Comparison of ENCODE assay signal across 8 mouse cellular contexts in the genomic region with DNA sequence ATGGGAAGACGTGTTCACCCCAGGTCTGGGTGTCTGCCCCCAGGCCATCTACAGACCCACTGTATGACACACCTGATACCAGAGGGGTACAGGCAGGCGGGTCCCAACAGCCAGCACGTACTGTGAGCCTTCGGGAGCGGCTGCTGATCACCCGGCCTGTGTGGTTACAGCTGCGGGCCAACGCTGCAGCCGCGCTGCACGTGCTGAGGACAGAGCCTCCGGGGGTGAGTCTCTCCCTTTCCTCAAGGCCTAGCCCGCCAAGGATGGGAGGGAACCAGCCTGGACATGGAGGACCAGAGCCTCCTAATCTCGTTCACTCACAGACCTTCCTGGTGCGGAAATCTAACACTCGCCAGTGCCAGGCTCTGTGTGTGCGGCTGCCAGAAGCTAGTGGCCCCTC. TPM values are rescaled to one million over a fixed set of nuclear protein-coding genes. Genes with fewer than 3 reads are reported as not detected.
A peak's percentile ranks its signal among the peaks of the same experiment; 100 is the strongest.
DNase-seq lines count a peak whose midpoint lies in the region; ATAC-seq and TF ChIP-seq lines count a peak whose summit lies in the region.

No protein-coding gene starts in this region.

- H3K4me2 ChIP-seq in forebrain, embryonic 14.5 days (ENCODE audit: low read length) = no peak overlapping the region
- H3K4me2 ChIP-seq in stomach, postnatal 0 days (replicated peaks; ENCODE audit: low read depth) = peak overlapping the region; percentile 63

- no peaks in the 10 kb centered on the region for H3K79me2 ChIP-seq in liver, adult 2 months (ENCODE audit: control insufficient read depth, insufficient read depth, low read length)

- 4% methylated on average over 16 of the region's 17 CpGs for WGBS in forebrain, embryonic 14.5 days
- WGBS in liver, adult 2 months = 30% methylated on average over 17 of the region's 17 CpGs
- 5% methylated on average over 17 of the region's 17 CpGs for WGBS in stomach, postnatal 0 days

- H3K27ac ChIP-seq in forebrain, embryonic 14.5 days (ENCODE audit: low read depth, low read length) = no peak overlapping the region
- H3K27ac ChIP-seq in liver, adult 2 months (replicated peaks; ENCODE audit: insufficient read depth, low read depth, low read length) = no peak overlapping the region
- H3K27ac ChIP-seq in stomach, postnatal 0 days (replicated peaks) = peak overlapping the region; percentile 65

- no peaks in the 10 kb centered on the region for H3K4me1 ChIP-seq in forebrain, embryonic 14.5 days (ENCODE audit: control insufficient read depth, insufficient read depth, low read length)
- no peaks in the 10 kb centered on the region for H3K4me1 ChIP-seq in liver, adult 2 months (ENCODE audit: control insufficient read depth, insufficient read depth, low read length)
- no peaks in the 10 kb centered on the region; the same call in 1 of the 2 replicates for H3K4me1 ChIP-seq in stomach, postnatal 0 days (replicated peaks; ENCODE audit: control insufficient read depth, insufficient read depth)

- no peaks in the 10 kb centered on the region for H3K9me3 ChIP-seq in forebrain, embryonic 14.5 days (replicated peaks; ENCODE audit: control insufficient read depth, low read length)
- no peaks in the 10 kb centered on the region for H3K9me3 ChIP-seq in stomach, postnatal 0 days (ENCODE audit: control insufficient read depth, low read length)

- H3K36me3 ChIP-seq in forebrain, embryonic 14.5 days (ENCODE audit: control insufficient read depth, insufficient read depth, low read length) = peaks cover 31% of the 10 kb centered on the region
- peaks cover 2% of the 10 kb centered on the region; the same call in 1 of the 2 replicates for H3K36me3 ChIP-seq in liver, adult 2 months (ENCODE audit: control insufficient read depth, insufficient read depth, low read length)
- H3K36me3 ChIP-seq in stomach, postnatal 0 days (ENCODE audit: control insufficient read depth, insufficient read depth, low read length) = peaks cover 6% of the 10 kb centered on the region

- no peak for TF ChIP-seq EP300 in stomach, postnatal 0 days (optimal IDR thresholded peaks at IDR 0.05)

- H3K27me3 ChIP-seq in forebrain, embryonic 14.5 days (replicated peaks; ENCODE audit: control insufficient read depth, insufficient read depth, low read length) = peaks cover 33% of the 10 kb centered on the region
- no peaks in the 10 kb centered on the region for H3K27me3 ChIP-seq in liver, adult 2 months (ENCODE audit: control insufficient read depth, insufficient read depth, low read length)
- no peaks in the 10 kb centered on the region for H3K27me3 ChIP-seq in stomach, postnatal 0 days (ENCODE audit: control insufficient read depth, insufficient read depth, low read length)

- TF ChIP-seq CTCF in liver, adult 2 months (IDR thresholded peaks at IDR 0.05; ENCODE audit: low read depth, low read length) = no peak
- no peak for TF ChIP-seq CTCF in stomach, postnatal 0 days (IDR thresholded peaks at IDR 0.05; ENCODE audit: low read depth)

- H3K9ac ChIP-seq in forebrain, embryonic 14.5 days (ENCODE audit: low read length) = peak overlapping the region; percentile 8; the same call in 1 of the 2 replicates
- H3K9ac ChIP-seq in liver, adult 2 months (ENCODE audit: low read depth, low read length) = 0 out of 2 replicates have a peak overlapping the region, but pooled peaks have one; percentile 10
- H3K9ac ChIP-seq in stomach, postnatal 0 days (ENCODE audit: low read length) = peak overlapping the region; percentile 49

- ATAC-seq in forebrain, embryonic 14.5 days = no peak
- ATAC-seq in stomach, postnatal 0 days (ENCODE audit: low FRiP score, low TSS enrichment) = peak; percentile 33

- no peak for TF ChIP-seq POLR2A in liver, adult 2 months (IDR thresholded peaks at IDR 0.05; ENCODE audit: extremely low read depth, insufficient read depth, low read length)

- peak; percentile 64 for DNase-seq in embryo, embryonic 10 days (ENCODE audit: low spot score)
- DNase-seq in embryo, embryonic 9.5 days (ENCODE audit: extremely low spot score) = no peak
- peak; percentile 51 for DNase-seq in 416B (ENCODE audit: low read depth)
- no peak for DNase-seq in forebrain, embryonic 14.5 days (ENCODE audit: low spot score)
- DNase-seq in liver, adult 2 months (ENCODE audit: extremely low read depth, low read depth, low spot score) = no peak
- DNase-seq in stomach, postnatal 0 days (ENCODE audit: low spot score) = peak; percentile 61
- DNase-seq in thymus, postnatal 10 days (ENCODE audit: low spot score in 2 of 2) = no peak
- no peak for DNase-seq in T-cell, adult 2 months (ENCODE audit: low spot score)

- H3K4me3 ChIP-seq in forebrain, embryonic 14.5 days (ENCODE audit: low read depth, low read length) = no peak overlapping the region
- H3K4me3 ChIP-seq in liver, adult 2 months (ENCODE audit: insufficient read depth, low read depth, low read length) = peak overlapping the region; percentile 22; the same call in 1 of the 2 replicates
- H3K4me3 ChIP-seq in stomach, postnatal 0 days (ENCODE audit: low read depth, low read length) = peak overlapping the region; percentile 35

RNA-seq across cellular contexts. Expression of gene Rin1, which starts 0.8 kb away (rescaled TPM):
- polyA plus RNA-seq in forebrain, embryonic 14.5 days (2014; fragmentation: Nextera tagmentation; extraction: Ambion mirVana) = 1.3 and 1.4 TPM in 2 replicates
- total RNA-seq in liver, adult 2 months (2014; rRNA removed) = 0.09 and 0.20 TPM in 2 replicates
- polyA plus RNA-seq in liver, adult 2 months (2012; rRNA removed) = 0.40 and 0.78 TPM in 2 replicates
- polyA plus RNA-seq in stomach, postnatal 0 days (2015; fragmentation: Nextera tagmentation; extraction: Ambion mirVana) = 2.6 TPM in 2 replicates

RNA-seq across cellular contexts. Expression of gene Brms1, which starts 9.9 kb away (rescaled TPM):
- polyA plus RNA-seq in forebrain, embryonic 14.5 days (2014; fragmentation: Nextera tagmentation; extraction: Ambion mirVana) = 56.2 and 56.8 TPM in 2 replicates
- total RNA-seq in liver, adult 2 months (2014; rRNA removed) = 13.2 and 13.8 TPM in 2 replicates
- 22.6 TPM in 2 replicates for polyA plus RNA-seq in liver, adult 2 months (2012; rRNA removed)
- 42.3 and 45.6 TPM in 2 replicates for polyA plus RNA-seq in stomach, postnatal 0 days (2015; fragmentation: Nextera tagmentation; extraction: Ambion mirVana)

RNA-seq across cellular contexts. Expression of gene AC124502.3, which starts 12.3 kb away (rescaled TPM):
- polyA plus RNA-seq in forebrain, embryonic 14.5 days (2014; fragmentation: Nextera tagmentation; extraction: Ambion mirVana) = 1.2 and 1.7 TPM in 2 replicates
- total RNA-seq in liver, adult 2 months (2014; rRNA removed) = 2.1 and 3.7 TPM in 2 replicates
- 0.07 and 0.09 TPM in 2 replicates for polyA plus RNA-seq in liver, adult 2 months (2012; rRNA removed)
- 0.24 and 1.1 TPM in 2 replicates for polyA plus RNA-seq in stomach, postnatal 0 days (2015; fragmentation: Nextera tagmentation; extraction: Ambion mirVana)

RNA-seq across cellular contexts. Expression of gene B4gat1, which starts 12.4 kb away (rescaled TPM):
- 45.4 and 55.1 TPM in 2 replicates for polyA plus RNA-seq in forebrain, embryonic 14.5 days (2014; fragmentation: Nextera tagmentation; extraction: Ambion mirVana)
- 11.8 and 13.2 TPM in 2 replicates for total RNA-seq in liver, adult 2 months (2014; rRNA removed)
- 20.1 and 20.4 TPM in 2 replicates for polyA plus RNA-seq in liver, adult 2 months (2012; rRNA removed)
- polyA plus RNA-seq in stomach, postnatal 0 days (2015; fragmentation: Nextera tagmentation; extraction: Ambion mirVana) = 22.3 and 23.6 TPM in 2 replicates

RNA-seq across cellular contexts. Expression of gene Cd248, which starts 16.8 kb away (rescaled TPM):
- polyA plus RNA-seq in forebrain, embryonic 14.5 days (2014; fragmentation: Nextera tagmentation; extraction: Ambion mirVana) = 12.5 and 16.2 TPM in 2 replicates
- 0.18 and 0.54 TPM in 2 replicates for total RNA-seq in liver, adult 2 months (2014; rRNA removed)
- 0.57 and 0.98 TPM in 2 replicates for polyA plus RNA-seq in liver, adult 2 months (2012; rRNA removed)
- polyA plus RNA-seq in stomach, postnatal 0 days (2015; fragmentation: Nextera tagmentation; extraction: Ambion mirVana) = 31.6 and 39.5 TPM in 2 replicates

Comparison
In these comparisons a context has a peak if more than half of its experiments do, and no peak if none do; other contexts are left out.
1. DNase-seq: peak in embryo, embryonic 10 days (single experiment), 416B (single experiment) and stomach, postnatal 0 days (single experiment); none in embryo, embryonic 9.5 days (single experiment), forebrain, embryonic 14.5 days (single experiment), liver, adult 2 months (single experiment), thymus, postnatal 10 days (0 of 2) and T-cell, adult 2 months (single experiment).
2. Peak in every context shown above with its lines, with median percentiles within 50 percentile points of each other: H3K9ac ChIP-seq.